Mouse (Mus musculus): ENCODE measurements at regions not wholly inside any gene's neighbourhood (a gene's known extent, or its start where the extent isn't known, plus 50 kb on each side); places are given as distances from the start of the nearest gene placed in this dataset.
"Not testable (repeated sequence)": the region's sequence is repeated elsewhere in the genome, so short reads cannot be mapped to it uniquely, and the experiment has no call there.

GRCm38 (mm10) chr5:16937840-16938239 is 146.2 kb downstream of the Gm28710 start:
- DNase-seq: peak; percentile 31
- intact Hi-C loops (cut with DNase I): loop anchor here (5.0 kb wide), 2 partner anchors 634 to 829 kb away; partner anchors contain the start of gene Sema3c

- intact Hi-C loops (cut with DNase I): no loop called here
- DNase-seq: no peak
Measured at GRCm38 (mm10) chr5:16947430-16947829, 155.8 kb downstream of the Gm28710 start.

GRCm38 (mm10) chr5:16967735-16968134 is 176.1 kb downstream of the Gm28710 start:
- intact Hi-C loops (cut with DNase I): no loop called here
- no peak for DNase-seq

- DNase-seq; intact Hi-C loops (cut with DNase I): not testable (repeated sequence)
Measured at GRCm38 (mm10) chr5:16968817-16969216, 177.2 kb downstream of the Gm28710 start.

GRCm38 (mm10) chr5:16973206-16973896 is 181.7 kb downstream of the Gm28710 start:
- no peak for DNase-seq
- intact Hi-C loops (cut with DNase I): no loop called here

GRCm38 (mm10) chr5:16976006-16976405 is 184.4 kb downstream of the Gm28710 start:
- intact Hi-C loops (cut with DNase I): no loop called here
- no peak for DNase-seq

- intact Hi-C loops (cut with DNase I): no loop called here
- DNase-seq: no peak
Measured at GRCm38 (mm10) chr5:16984877-16985276, 193.3 kb downstream of the Gm28710 start.

- intact Hi-C loops (cut with DNase I): no loop called here
- DNase-seq: no peak
Measured at GRCm38 (mm10) chr5:16991518-16991917, 199.9 kb downstream of the Gm28710 start.

- intact Hi-C loops (cut with DNase I): no loop called here
- no peak for DNase-seq
Measured at GRCm38 (mm10) chr5:16999183-16999582, 207.6 kb downstream of the Gm28710 start.

- intact Hi-C loops (cut with DNase I): no loop called here
- DNase-seq: no peak
Measured at GRCm38 (mm10) chr5:17006807-17007522, 215.4 kb downstream of the Gm28710 start.

GRCm38 (mm10) chr5:17021636-17022035 is 230.0 kb downstream of the Gm28710 start:
- intact Hi-C loops (cut with DNase I): no loop called here
- DNase-seq: no peak

- intact Hi-C loops (cut with DNase I): no loop called here
- no peak for DNase-seq
Measured at GRCm38 (mm10) chr5:17053935-17054334, 262.3 kb downstream of the Gm28710 start.

GRCm38 (mm10) chr5:17064565-17064964 is 273.0 kb downstream of the Gm28710 start:
- intact Hi-C loops (cut with DNase I): no loop called here
- no peak for DNase-seq

GRCm38 (mm10) chr5:17080405-17080804 is 288.8 kb downstream of the Gm28710 start:
- intact Hi-C loops (cut with DNase I): no loop called here
- DNase-seq: no peak

- intact Hi-C loops (cut with DNase I): no loop called here
- no peak for DNase-seq
Measured at GRCm38 (mm10) chr5:17111556-17111955, 261.4 kb upstream of the Speer4f2 start.

- DNase-seq: no peak
- intact Hi-C loops (cut with DNase I): no loop called here
Measured at GRCm38 (mm10) chr5:17112026-17112425, 261.0 kb upstream of the Speer4f2 start.

- no peak for DNase-seq
- intact Hi-C loops (cut with DNase I): no loop called here
Measured at GRCm38 (mm10) chr5:17115035-17115434, 257.9 kb upstream of the Speer4f2 start.

- DNase-seq: no peak
- intact Hi-C loops (cut with DNase I): no loop called here
Measured at GRCm38 (mm10) chr5:17116072-17116471, 256.9 kb upstream of the Speer4f2 start.

- no peak for DNase-seq
- intact Hi-C loops (cut with DNase I): no loop called here
Measured at GRCm38 (mm10) chr5:17125240-17125639, 247.7 kb upstream of the Speer4f2 start.

- intact Hi-C loops (cut with DNase I): no loop called here
Measured at GRCm38 (mm10) chr5:17127501-17127900, 245.5 kb upstream of the Speer4f2 start.

GRCm38 (mm10) chr5:17135489-17135888 is 237.5 kb upstream of the Speer4f2 start:
- no peak for DNase-seq
- intact Hi-C loops (cut with DNase I): no loop called here

More at GRCm38 (mm10) chr5:17127501-17127900, 245.5 kb upstream of the Speer4f2 start:
- no peak for DNase-seq

GRCm38 (mm10) chr5:17141555-17141954 is 231.4 kb upstream of the Speer4f2 start:
- intact Hi-C loops (cut with DNase I): no loop called here
- no peak for DNase-seq
